Mouse (Mus musculus) C2C12 (cell line): ENCODE results near the gene Hmgcs2.

Experiments
- CEBPB ChIP-seq: IDR thresholded peaks from one replicate; pipeline ENCODE4 v1.6.1; 2011; ENCODE audit warnings: low read depth, mild to moderate bottlenecking, control low read depth, moderate library complexity
- CTCF ChIP-seq: IDR thresholded peaks from one replicate; pipeline ENCODE4 v1.5.1; 2011; ENCODE audit not compliant: control insufficient read depth, insufficient read depth, insufficient read length
- FOSL1 ChIP-seq: IDR thresholded peaks from one replicate; pipeline ENCODE4 v1.8.0; 2011; ENCODE audit warnings: mild to moderate bottlenecking, low read length; ENCODE audit not compliant: poor library complexity, insufficient read depth, severe bottlenecking
- MAX ChIP-seq: IDR thresholded peaks from one replicate; pipeline ENCODE4 v1.6.1; 2011; ENCODE audit warnings: mild to moderate bottlenecking, control low read depth
- MYOD1 ChIP-seq: IDR thresholded peaks from one replicate; pipeline ENCODE4 v1.6.1; 2011; ENCODE audit warnings: low read depth; ENCODE audit not compliant: control insufficient read depth, insufficient read length

- TF ChIP-seq CTCF (no peak), CEBPB (no peak), MAX (no peak), MYOD1 (no peak), FOSL1 (no peak)
Measured at GRCm38 (mm10) chr3:98242458-98243037, 37.7 kb upstream of the Hmgcs2 start.
